Mouse (Mus musculus) heart, embryonic 14.5 days (tissue): ENCODE results near the gene Zdhhc11. TPM values are rescaled to one million over a fixed set of nuclear protein-coding genes. Genes with fewer than 3 reads are reported as not detected.
"Not testable (repeated sequence)": the region's sequence is repeated elsewhere in the genome, so short reads cannot be mapped to it uniquely, and the experiment has no call there.

ENCODE experiments used
- ATAC-seq: fragments of 200-750 bp; cut with Nextera tagmentation; 2 replicates; pipeline ENCODE4 v1.8.0; 2017; ENCODE audit warnings: low read depth, moderate TSS enrichment; ENCODE audit not compliant: insufficient number of reproducible peaks, insufficient read depth, low FRiP score
- H3K27ac ChIP-seq, 2 experiments: fragments of 200-500 bp in 1 of 2; fragments of 300-500 bp in 1 of 2; sonication (generic) in 1 of 2; replicated peaks in 1 of 2; 2 replicates each; pipeline ENCODE4 v1.5.1; 2012 to 2014; ENCODE audit warnings: low read depth in 2 of 2, low read length in 2 of 2, control low read depth in 1 of 2, mild to moderate bottlenecking in 1 of 2, mixed read lengths in 1 of 2; ENCODE audit not compliant: control insufficient read depth in 1 of 2, insufficient read depth in 1 of 2
- H3K27me3 ChIP-seq: fragments of 300-500 bp; sonication (generic); 2 replicates; pipeline ENCODE4 v1.6.1; 2014; ENCODE audit warnings: mild to moderate bottlenecking, low read length, control low read depth; ENCODE audit not compliant: control insufficient read depth, insufficient read depth
- H3K36me3 ChIP-seq: fragments of 300-500 bp; sonication (generic); 2 replicates; pipeline ENCODE4 v1.6.1; 2014; ENCODE audit warnings: mild to moderate bottlenecking, control low read depth, low read length, mixed read lengths; ENCODE audit not compliant: control insufficient read depth, insufficient read depth
- H3K4me1 ChIP-seq, 2 experiments: fragments of 200-500 bp in 1 of 2; fragments of 300-500 bp in 1 of 2; sonication (generic) in 1 of 2; 2 replicates each; pipeline ENCODE4 v1.6.1; 2012 to 2014; ENCODE audit warnings: low read length in 2 of 2, control low read depth in 1 of 2, mixed read lengths in 1 of 2; ENCODE audit not compliant: control insufficient read depth in 2 of 2, insufficient read depth in 2 of 2
- H3K4me2 ChIP-seq: fragments of 300-500 bp; sonication (generic); 2 replicates; pipeline ENCODE4 v1.6.1; 2014; ENCODE audit warnings: mild to moderate bottlenecking, low read length
- H3K4me3 ChIP-seq, 2 experiments: fragments of 200-500 bp in 1 of 2; fragments of 300-500 bp in 1 of 2; sonication (generic) in 1 of 2; 2 replicates each; pipeline ENCODE4 v1.5.1; 2012 to 2014; ENCODE audit warnings: low read length in 2 of 2, mild to moderate bottlenecking in 2 of 2, control low read depth in 1 of 2, low read depth in 1 of 2, moderate library complexity in 1 of 2; ENCODE audit not compliant: control insufficient read depth in 1 of 2, insufficient read depth in 1 of 2
- H3K9ac ChIP-seq: fragments of 300-500 bp; sonication (generic); 2 replicates; pipeline ENCODE4 v1.6.1; 2014; ENCODE audit warnings: mild to moderate bottlenecking, low read length
- H3K9me3 ChIP-seq: fragments of 300-500 bp; sonication (generic); 2 replicates; pipeline ENCODE4 v1.6.1; 2016; ENCODE audit warnings: low read length, control low read depth; ENCODE audit not compliant: control insufficient read depth
- whole genome bisulfite sequencing: fragments of 180-500 bp; shearing (Covaris S2); extraction: QIAGEN DNeasy Blood & Tissue Kit; methylation state at CpG from one replicate; pipeline ENCODE4 v1.1.7; 2014; 5-methylcytosine and 5-hydroxymethylcytosine counted together
- polyA plus RNA-seq: library from polyadenylated mRNA; unstranded; fragments of >200 nt; fragmentation: Nextera tagmentation; extraction: Ambion mirVana; gene quantifications from 2 replicates; pipeline ENCODE4 v1.2.1, GENCODE M21; 2014

Gene Zdhhc11
- polyA plus RNA-seq, 1 experiment from 2014 or later, result not detected

DNA sequence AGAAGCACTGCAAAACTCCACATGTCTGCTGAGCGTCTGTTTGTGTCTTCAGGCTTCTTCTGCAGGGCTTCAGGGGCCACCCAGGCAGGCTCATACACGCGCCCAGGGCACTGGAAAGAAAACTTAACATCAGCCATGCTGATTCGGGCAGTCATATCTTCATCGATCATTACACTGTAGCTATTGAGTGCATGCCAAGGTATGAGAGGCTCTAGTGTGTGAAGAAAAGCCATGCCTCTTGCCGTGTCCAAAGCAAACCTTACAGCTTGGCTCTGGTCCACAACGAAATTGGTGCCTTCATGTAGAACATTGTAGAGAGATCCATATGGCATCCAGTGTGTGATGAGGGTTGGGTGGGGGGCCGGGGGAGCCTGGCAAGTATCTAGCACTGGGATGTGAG, 55.4 kb downstream of the Zdhhc11 start:
- H3K9me3 ChIP-seq, H3K9ac ChIP-seq, H3K36me3 ChIP-seq, ATAC-seq, H3K27ac ChIP-seq, H3K4me3 ChIP-seq, H3K4me1 ChIP-seq, H3K27me3 ChIP-seq, H3K4me2 ChIP-seq: not testable (repeated sequence)
- 75% methylated on average over 8 of the region's 8 CpGs for WGBS

DNA sequence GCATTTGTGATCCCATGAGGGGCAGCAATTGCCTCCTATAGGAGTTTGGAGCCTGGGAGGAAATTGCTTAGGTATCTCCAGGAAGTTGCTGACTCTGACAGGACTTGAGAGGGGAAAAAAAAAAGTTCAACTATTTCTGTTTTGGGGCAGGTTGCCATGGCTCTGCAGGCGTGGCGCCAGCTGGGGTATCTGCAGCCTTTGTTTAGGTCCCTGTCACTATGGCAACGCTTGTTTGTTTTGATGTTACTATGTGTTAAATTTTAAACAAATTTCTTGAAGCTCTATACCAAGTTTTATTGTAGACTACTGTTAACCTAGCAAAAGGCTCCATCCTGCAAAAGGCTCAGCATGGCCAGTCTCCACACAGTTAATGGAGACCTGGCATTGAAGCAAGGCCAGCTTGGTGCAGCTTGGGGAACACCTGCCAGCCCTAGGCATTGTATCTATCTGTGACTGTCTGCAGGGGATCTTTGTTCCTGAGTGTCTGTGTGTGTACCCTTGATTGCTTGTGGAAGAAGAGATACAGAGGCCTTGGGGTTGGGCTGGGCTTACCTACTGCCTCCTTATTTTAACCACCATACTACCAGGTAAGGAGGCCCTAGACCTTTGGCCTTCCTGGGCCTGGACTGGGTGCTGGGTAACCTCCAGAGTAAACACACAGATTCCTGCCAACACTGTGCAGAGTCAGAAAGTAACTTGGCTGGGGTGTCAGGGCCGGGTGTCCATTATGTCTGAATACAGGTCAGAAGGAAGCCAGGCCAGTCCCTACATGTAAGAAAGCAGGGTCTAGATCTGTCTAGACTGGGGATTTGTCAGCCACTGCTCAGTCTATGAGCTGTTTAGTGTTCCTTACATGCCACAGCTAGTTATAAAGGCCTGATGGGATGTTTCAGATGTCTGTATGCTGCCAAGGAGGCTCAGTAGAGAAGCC, 61.8 kb downstream of the Zdhhc11 start:
- 57% methylated on average over 4 of the region's 4 CpGs for WGBS
- ATAC-seq, result no peak

DNA sequence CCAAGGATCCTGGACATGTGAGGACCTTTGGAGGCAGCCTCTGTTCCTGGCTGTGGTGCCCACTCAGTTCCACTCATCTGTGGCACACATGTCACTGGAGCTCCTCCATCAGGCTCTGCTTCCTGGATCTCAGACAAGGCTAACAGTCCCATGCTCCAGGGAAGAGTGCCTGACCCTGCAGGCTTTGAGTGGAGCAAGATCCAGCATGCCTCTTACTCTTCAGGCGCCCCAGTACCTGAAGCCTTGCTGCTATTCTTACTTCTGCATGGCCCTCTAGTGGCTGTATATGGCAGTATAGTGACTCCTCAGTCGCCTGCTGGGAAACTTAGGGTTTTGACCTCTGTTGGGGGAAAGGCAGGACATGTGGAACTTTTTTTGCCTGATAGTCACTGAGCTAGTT, 62.6 kb downstream of the Zdhhc11 start:
- Histone ChIP-seq H3K27me3 (no peaks in the 10 kb centered on the region), H3K4me1 (peaks cover 7 to 23% of the 10 kb centered on the region in 2 experiments), H3K4me2 (no peak overlapping the region), H3K9ac (no peak overlapping the region; the same call in 1 of the 2 replicates), H3K4me3 (no peak overlapping the region), H3K36me3 (no peaks in the 10 kb centered on the region), H3K9me3 (no peaks in the 10 kb centered on the region), H3K27ac (no peak overlapping the region)
- ATAC-seq, result no peak
- WGBS, result 13% methylated on average over 2 of the region's 2 CpGs

More for the DNA sequence above, 61.8 kb downstream of the Zdhhc11 start:
- H3K9me3 ChIP-seq, result no peaks in the 10 kb centered on the region
- no peak overlapping the region for H3K4me3 ChIP-seq
- no peaks in the 10 kb centered on the region for H3K36me3 ChIP-seq
- peak overlapping the region in 1 of 2 experiments; percentile 47; a peak in 1 of 4 replicates for H3K27ac ChIP-seq
- H3K27me3 ChIP-seq, result no peaks in the 10 kb centered on the region
- H3K9ac ChIP-seq, result no peak overlapping the region; the same call in 1 of the 2 replicates
- H3K4me2 ChIP-seq, result no peak overlapping the region
- H3K4me1 ChIP-seq, result peaks cover 7 to 23% of the 10 kb centered on the region in 2 experiments

DNA sequence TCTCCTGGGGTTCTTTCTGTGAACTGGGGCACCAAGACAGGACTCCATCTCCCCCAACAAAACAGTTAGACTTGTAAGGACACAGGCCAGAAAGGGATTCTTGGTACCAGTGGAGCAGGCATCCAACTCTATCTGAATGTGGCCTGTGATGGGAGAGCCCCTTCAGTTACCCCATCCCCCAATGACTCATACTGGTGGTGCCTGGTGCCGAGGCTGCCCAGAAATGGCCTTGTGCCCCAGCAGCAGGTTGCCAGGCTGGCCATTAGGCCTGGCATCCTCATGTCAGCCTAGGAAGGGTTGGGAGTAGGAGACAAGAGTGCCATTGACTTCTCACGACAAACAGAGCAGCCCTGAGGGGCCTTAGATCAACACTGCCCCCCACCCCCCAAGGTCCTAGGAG, 64.5 kb downstream of the Zdhhc11 start:
- no peak for ATAC-seq
- H3K4me2 ChIP-seq, result no peak overlapping the region

DNA sequence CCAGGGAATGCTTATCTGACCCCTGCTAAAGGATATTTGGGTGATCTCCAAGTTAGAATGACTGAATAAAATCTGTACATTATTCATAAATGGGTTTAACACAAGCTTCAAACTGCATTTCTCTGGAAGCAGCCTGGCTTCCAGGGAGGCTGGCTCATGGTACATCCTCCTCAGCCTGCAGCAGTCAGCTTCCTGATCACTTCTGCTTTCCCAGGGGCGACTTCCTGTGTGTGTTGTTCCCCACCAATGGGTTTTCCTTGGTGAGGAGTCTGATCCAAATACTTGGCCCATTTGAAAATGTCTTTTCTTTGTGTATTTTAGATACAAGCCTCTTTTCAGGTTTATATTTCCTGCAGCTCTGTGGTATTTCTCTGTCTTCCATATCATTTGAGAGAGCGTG, 65.4 kb downstream of the Zdhhc11 start:
- Histone ChIP-seq H3K9me3 (no peaks in the 10 kb centered on the region), H3K4me3 (no peak overlapping the region), H3K36me3 (peaks cover 9% of the 10 kb centered on the region; the same call in 1 of the 2 replicates), H3K4me1 (peaks cover 7 to 23% of the 10 kb centered on the region in 2 experiments), H3K27ac (0 out of 4 replicates have a peak overlapping the region, but pooled peaks of 1 of the 2 experiments have one; percentile 4), H3K4me2 (no peak overlapping the region), H3K9ac (no peak overlapping the region), H3K27me3 (no peaks in the 10 kb centered on the region)
- WGBS, result 66% methylated on average over 2 of the region's 2 CpGs
- no peak for ATAC-seq

More for the DNA sequence above, 64.5 kb downstream of the Zdhhc11 start:
- Histone ChIP-seq H3K27ac (no peak overlapping the region; a peak in 1 of 4 replicates), H3K9ac (no peak overlapping the region), H3K36me3 (peaks cover 7% of the 10 kb centered on the region; the same call in 1 of the 2 replicates), H3K4me1 (peaks cover 7 to 23% of the 10 kb centered on the region in 2 experiments), H3K27me3 (no peaks in the 10 kb centered on the region), H3K9me3 (no peaks in the 10 kb centered on the region), H3K4me3 (no peak overlapping the region)
- WGBS, result 56% methylated on average over 2 of the region's 2 CpGs

DNA sequence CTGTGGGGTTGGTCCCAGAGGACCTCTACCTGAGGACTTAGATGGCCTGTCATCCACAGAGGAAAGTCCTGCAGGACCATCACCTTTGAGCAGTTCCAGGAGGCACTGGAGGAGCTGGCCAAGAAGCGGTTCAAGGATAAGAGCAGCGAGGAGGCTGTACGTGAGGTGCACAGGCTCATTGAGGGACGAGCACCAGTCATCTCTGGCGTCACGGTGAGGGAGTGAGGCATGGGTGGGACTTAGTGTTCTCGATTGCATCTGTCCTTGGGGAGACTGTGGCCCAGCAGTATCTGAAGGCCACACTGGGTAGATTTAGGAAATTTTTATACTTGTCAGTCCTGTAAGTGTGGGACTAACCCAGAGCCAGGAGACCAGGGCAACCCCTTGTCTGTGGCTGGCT, 67.0 kb downstream of the Zdhhc11 start:
- no peak for ATAC-seq
- H3K9me3 ChIP-seq, result no peaks in the 10 kb centered on the region
- H3K27me3 ChIP-seq, result no peaks in the 10 kb centered on the region
- peaks cover 3 to 10% of the 10 kb centered on the region in 2 experiments; a peak in 2 of 4 replicates for H3K4me1 ChIP-seq
- no peak overlapping the region for H3K4me3 ChIP-seq
- H3K36me3 ChIP-seq, result peaks cover 13% of the 10 kb centered on the region
- no peak overlapping the region for H3K9ac ChIP-seq
- no peak overlapping the region for H3K27ac ChIP-seq
- 80% methylated on average over 7 of the region's 7 CpGs for WGBS
- H3K4me2 ChIP-seq, result no peak overlapping the region

DNA sequence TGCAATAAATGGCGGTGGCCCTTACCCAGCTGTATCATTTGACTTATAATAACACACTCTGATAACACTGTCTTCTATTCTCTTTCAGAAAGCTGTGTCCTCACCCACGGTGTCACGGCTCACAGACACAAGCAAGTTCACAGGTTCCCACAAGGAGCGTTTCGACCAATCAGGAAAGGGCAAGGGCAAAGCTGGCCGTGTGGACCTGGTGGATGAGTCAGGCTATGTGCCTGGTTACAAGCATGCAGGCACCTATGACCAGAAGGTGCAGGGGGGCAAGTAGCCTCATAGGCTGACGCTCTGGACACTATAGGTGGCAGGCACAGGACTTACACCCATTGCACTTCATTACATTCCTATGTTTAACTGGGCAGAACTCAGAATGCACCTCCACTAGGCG, 67.5 kb downstream of the Zdhhc11 start:
- Histone ChIP-seq H3K4me3 (no peak overlapping the region), H3K4me2 (no peak overlapping the region), H3K27ac (no peak overlapping the region), H3K36me3 (peaks cover 17% of the 10 kb centered on the region), H3K4me1 (peaks cover under 1 to 7% of the 10 kb centered on the region in 2 experiments; a peak in 2 of 4 replicates), H3K9me3 (no peaks in the 10 kb centered on the region), H3K27me3 (no peaks in the 10 kb centered on the region), H3K9ac (no peak overlapping the region)
- WGBS, result 82% methylated on average over 8 of the region's 8 CpGs
- ATAC-seq, result no peak
